Mouse (Mus musculus): ENCODE measurements around the gene Cyp19a1. TPM values are rescaled to one million over a fixed set of nuclear protein-coding genes. Genes with fewer than 3 reads are reported as not detected.

Cyp19a1 gene
- not detected in 2 replicates for polyA plus RNA-seq (2016; fragmentation: Nextera tagmentation; extraction: Ambion mirVana)

DNA sequence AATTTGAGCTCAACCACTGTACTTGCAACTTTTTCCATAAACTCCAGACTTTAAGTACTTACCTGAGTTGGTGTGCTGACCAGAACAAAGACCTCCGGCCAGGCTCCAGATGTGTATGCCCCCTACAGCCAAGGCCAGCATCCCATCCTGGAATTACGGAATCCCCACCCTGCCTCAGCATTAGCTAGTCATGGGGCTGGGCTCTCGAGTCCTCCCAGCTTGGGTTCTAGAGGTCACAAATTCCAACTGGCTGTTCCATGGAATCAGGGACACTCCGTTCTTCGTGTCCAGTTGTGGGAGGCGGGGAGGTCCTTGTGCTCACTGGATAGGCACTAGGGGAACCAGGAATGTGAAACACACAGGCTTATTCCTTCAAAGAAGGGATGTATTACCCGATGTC is at the start of gene Cyp19a1:
Gene Cyp19a1 (minus strand): TSS at position 101 of the 400 bp plus-strand sequence.
- Histone ChIP-seq H3K9me3 (no peaks in the 10 kb centered on the region), H3K4me3 (no peak within 1 kb of the TSS), H3K27ac (replicated peaks) (no peak within 1 kb of the TSS), H3K36me3 (replicated peaks) (no peaks in the 10 kb centered on the region), H3K4me1 (no peaks in the 10 kb centered on the region), H3K27me3 (replicated peaks; ENCODE audit: low read depth, poor library complexity, severe bottlenecking) (no peaks in the 10 kb centered on the region)
- no peak for DNase-seq (ENCODE audit: low spot score)
- whole genome bisulfite sequencing = 89% methylated on average over 7 of the region's 7 CpGs

DNA sequence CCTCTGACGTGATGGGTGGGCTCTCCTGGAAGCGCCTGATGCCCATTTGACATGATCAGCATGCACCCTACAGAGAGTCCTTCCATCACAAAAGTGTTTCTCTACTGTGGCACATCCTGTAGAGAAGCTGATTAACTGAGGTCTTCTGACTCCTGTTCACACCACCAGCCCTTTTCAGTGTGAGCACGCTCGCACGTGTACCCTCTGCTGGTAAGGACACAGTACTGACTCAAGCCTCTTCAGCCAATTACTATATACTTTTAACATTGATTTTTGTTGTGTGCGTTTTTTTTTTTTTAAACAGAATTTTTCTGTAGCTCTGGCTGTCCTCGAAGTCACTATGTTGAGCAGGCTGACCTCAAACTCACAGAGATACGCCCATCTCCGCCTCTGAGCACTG is 48.5 kb upstream of the Cyp19a1 start:
- peaks cover 24% of the 10 kb centered on the region for H3K4me1 ChIP-seq
- no peak for DNase-seq (ENCODE audit: low spot score)
- no peaks in the 10 kb centered on the region for H3K9me3 ChIP-seq
- WGBS = 77% methylated on average over 9 of the region's 9 CpGs
- 0 out of 2 replicates have a peak, but pooled peaks cover 4% of the 10 kb centered on the region for H3K27me3 ChIP-seq (replicated peaks; ENCODE audit: low read depth, poor library complexity, severe bottlenecking)
- no peaks in the 10 kb centered on the region for H3K36me3 ChIP-seq (replicated peaks)
- H3K27ac ChIP-seq (replicated peaks) = no peak overlapping the region
- no peak overlapping the region for H3K4me3 ChIP-seq

DNA sequence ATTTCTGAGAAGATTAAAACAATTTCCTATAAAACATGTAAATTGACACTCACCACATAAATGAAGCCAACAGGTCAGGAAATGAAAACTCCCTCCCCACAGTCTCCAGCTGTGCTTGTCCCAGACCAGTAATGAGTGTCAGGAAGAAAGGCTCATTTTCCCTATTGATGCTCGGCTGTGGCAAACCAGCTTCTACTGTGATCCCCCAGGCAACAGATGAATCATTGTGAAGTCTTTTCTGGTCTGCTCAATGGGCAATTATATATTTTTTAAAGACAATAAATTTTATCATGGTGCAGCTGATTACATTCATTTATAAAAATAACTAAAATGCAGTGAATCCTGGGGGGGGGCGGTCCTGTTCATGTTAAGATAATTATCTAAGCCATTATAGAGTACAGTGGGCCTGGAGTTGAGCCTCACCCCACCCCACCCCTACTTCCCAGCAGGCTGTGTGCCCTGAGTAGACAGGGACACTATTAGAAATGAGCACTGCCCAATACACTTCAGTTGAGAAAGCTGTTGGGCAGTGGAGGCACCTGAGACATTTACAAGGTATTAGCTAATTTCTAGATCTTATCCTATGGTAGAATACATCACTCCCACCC is 40.9 kb upstream of the Cyp19a1 start:
- Histone ChIP-seq H3K4me1 (peaks cover 10% of the 10 kb centered on the region), H3K9me3 (no peaks in the 10 kb centered on the region), H3K27ac (replicated peaks) (no peak overlapping the region), H3K36me3 (replicated peaks) (no peaks in the 10 kb centered on the region), H3K27me3 (replicated peaks; ENCODE audit: low read depth, poor library complexity, severe bottlenecking) (no peaks in the 10 kb centered on the region), H3K4me3 (no peak overlapping the region)
- 50% methylated on average over 2 of the region's 2 CpGs for WGBS
- DNase-seq (ENCODE audit: low spot score) = no peak

DNA sequence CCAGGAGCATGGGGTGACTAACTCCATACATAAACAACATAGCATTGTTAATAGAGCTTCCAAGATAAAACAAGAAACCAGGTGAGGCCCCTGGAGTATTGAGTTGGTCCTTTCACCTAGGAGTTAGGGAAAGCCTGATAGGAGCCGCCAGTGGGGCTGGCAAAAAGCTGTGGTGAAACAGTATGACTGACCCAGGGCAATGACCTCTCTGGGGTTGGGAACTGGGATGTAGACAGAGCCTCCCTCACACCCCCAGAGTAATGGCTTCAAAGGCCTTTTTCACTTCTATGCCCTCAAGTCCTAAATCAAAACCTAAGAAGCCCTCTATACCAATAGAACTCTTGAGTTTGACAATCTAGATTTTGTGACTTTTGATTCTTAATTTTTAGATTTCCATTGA is 40.3 kb upstream of the Cyp19a1 start:
- Histone ChIP-seq H3K27ac (replicated peaks) (no peak overlapping the region), H3K4me3 (no peak overlapping the region), H3K4me1 (peaks cover 10% of the 10 kb centered on the region), H3K36me3 (replicated peaks) (no peaks in the 10 kb centered on the region), H3K27me3 (replicated peaks; ENCODE audit: low read depth, poor library complexity, severe bottlenecking) (no peaks in the 10 kb centered on the region), H3K9me3 (no peaks in the 10 kb centered on the region)
- 46% methylated on average over 1 of the region's 1 CpGs for WGBS
- DNase-seq (ENCODE audit: low spot score) = no peak

DNA sequence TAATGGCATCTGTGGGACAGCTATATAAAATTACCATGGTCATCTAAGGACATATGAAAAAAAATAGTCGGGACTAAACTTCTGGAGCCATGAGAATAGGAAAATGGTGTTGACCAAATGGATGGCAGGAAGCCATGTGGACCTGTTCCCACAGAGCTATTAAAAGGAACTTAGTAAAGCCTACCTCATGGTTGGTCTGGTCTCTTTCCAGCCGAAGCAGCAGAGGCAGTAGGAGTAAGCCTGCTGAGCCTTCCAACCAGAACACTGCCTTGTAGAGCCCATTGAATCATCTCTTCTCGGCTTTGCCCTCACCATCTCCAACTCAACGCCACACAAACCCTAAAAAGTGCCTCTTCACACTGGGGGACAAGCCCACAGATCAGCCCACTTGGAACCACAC is 33.3 kb upstream of the Cyp19a1 start:
- H3K9me3 ChIP-seq = no peaks in the 10 kb centered on the region
- no peak overlapping the region for H3K4me3 ChIP-seq
- no peaks in the 10 kb centered on the region for H3K36me3 ChIP-seq (replicated peaks)
- no peak overlapping the region for H3K27ac ChIP-seq (replicated peaks)
- 86% methylated on average over 4 of the region's 4 CpGs for WGBS
- no peak for DNase-seq (ENCODE audit: low spot score)
- H3K4me1 ChIP-seq = no peaks in the 10 kb centered on the region
- no peaks in the 10 kb centered on the region for H3K27me3 ChIP-seq (replicated peaks; ENCODE audit: low read depth, poor library complexity, severe bottlenecking)

DNA sequence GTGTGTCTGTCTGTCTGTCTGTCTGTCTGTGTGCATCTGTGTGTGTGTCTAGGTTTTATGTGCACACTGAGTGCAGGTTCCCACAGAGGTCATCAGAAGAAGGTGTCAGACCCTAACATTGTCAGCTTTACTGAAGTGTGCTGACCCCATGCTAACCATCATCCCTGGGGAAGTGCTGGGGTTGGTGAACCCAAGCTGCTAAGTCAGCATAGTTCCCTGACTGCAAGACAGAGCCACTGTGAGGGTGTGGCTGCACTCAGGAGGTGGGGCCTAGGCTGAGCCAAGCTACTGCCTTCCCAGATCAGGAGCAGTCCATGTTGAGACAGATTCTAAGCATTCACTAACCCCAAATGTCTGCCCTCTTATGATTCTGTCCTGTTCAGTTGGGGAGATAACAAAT is 31.9 kb upstream of the Cyp19a1 start:
- Histone ChIP-seq H3K9me3 (no peaks in the 10 kb centered on the region), H3K27ac (replicated peaks) (no peak overlapping the region), H3K36me3 (replicated peaks) (no peaks in the 10 kb centered on the region), H3K4me1 (no peaks in the 10 kb centered on the region), H3K4me3 (no peak overlapping the region), H3K27me3 (replicated peaks; ENCODE audit: low read depth, poor library complexity, severe bottlenecking) (no peaks in the 10 kb centered on the region)
- DNase-seq (ENCODE audit: low spot score) = no peak

DNA sequence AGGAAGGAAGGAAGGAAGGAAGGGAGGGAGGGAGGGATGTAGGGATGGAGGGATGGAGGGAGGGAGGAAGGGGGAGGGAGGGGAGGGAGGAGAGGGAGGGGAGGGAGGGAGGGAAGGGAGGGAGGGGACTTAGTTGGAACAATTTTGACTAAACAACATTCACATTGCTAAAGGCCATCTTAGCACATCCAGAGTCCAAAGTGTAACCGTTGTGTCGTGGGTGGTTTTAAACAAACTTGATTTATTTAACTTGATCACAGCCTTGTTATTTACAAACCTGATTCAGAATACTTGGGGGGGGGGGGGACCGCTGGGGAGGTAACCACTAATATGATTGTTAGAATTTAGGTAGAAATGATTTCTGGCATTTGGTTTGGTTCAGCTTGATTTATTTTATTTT is 31.5 kb upstream of the Cyp19a1 start:
- Histone ChIP-seq H3K4me3 (no peak overlapping the region), H3K9me3 (no peaks in the 10 kb centered on the region), H3K27ac (replicated peaks) (no peak overlapping the region), H3K4me1 (no peaks in the 10 kb centered on the region), H3K36me3 (replicated peaks) (no peaks in the 10 kb centered on the region), H3K27me3 (replicated peaks; ENCODE audit: low read depth, poor library complexity, severe bottlenecking) (no peaks in the 10 kb centered on the region)
- WGBS = 82% methylated on average over 3 of the region's 3 CpGs
- DNase-seq (ENCODE audit: low spot score) = no peak

DNA sequence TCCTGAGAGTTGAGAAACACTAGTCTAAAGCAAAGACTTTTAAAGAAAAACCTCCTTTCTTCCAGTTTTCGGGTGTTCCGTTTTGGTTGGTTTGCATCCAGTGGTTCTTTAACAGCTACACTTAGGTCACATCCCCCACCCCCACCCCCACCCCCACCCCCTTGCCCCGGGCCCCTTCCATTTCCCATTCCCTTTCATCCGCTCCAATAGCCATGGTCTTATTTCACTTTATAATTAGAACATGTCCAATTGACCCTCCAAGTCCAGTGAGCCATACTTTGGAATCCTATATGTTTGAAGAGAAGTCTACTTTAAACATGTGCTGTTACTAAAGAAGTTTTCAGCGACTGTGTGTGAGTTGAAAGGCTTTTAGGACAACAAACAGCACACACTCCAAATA is 19.9 kb upstream of the Cyp19a1 start:
- H3K27me3 ChIP-seq (replicated peaks; ENCODE audit: low read depth, poor library complexity, severe bottlenecking) = peaks cover 44% of the 10 kb centered on the region
- no peak for DNase-seq (ENCODE audit: low spot score)
- no peaks in the 10 kb centered on the region for H3K36me3 ChIP-seq (replicated peaks)
- 59% methylated on average over 5 of the region's 5 CpGs for WGBS
- no peak overlapping the region for H3K27ac ChIP-seq (replicated peaks)
- H3K4me1 ChIP-seq = peaks cover 17% of the 10 kb centered on the region
- H3K4me3 ChIP-seq = no peak overlapping the region
- no peaks in the 10 kb centered on the region for H3K9me3 ChIP-seq

DNA sequence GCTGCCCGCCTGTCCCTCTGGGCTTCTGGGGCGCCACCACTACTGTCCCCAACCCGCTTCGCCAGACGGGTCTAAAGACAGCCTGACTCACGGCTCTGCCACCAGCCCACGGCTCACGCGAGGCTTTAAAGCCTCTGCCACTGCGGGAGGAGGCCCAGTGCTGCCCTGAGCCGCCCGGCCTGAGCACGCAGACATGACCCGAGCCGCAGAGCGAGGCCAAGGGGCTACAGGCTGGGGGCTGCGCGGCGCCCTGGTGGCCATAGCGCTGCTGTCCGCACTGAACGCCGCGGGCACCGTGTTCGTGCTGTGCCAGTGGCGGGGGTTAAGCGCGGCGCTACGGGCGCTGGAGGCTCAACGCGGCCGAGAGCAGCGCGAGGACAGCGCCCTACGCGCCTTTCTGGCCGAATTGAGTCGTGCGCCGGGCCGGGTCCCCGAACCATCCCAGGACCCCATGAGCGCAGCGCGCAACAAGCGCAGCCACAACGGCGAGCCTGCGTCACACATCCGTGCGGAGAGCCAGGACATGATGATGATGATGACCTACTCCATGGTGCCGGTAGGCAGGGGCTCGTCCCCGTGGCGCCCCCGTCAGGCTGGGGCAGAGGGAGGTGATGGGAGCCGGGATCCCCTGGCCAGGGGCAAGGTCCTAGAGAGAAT is 18.5 kb upstream of the Cyp19a1 start, which contains the start of gene Gldn:
Gene Gldn (plus strand): TSS at position 156 of the 657 bp plus-strand sequence.
- H3K4me1 ChIP-seq = peaks cover 19% of the 10 kb centered on the region
- H3K27ac ChIP-seq (replicated peaks) = peak within 1 kb of the TSS; percentile 78
- H3K36me3 ChIP-seq (replicated peaks) = no peaks in the 10 kb centered on the region
- DNase-seq (ENCODE audit: low spot score) = peak; percentile 67
- WGBS = 3% methylated on average over 61 of the region's 61 CpGs
- H3K9me3 ChIP-seq = no peaks in the 10 kb centered on the region
- peak within 1 kb of the TSS; percentile 64 for H3K4me3 ChIP-seq
- peaks cover 44% of the 10 kb centered on the region for H3K27me3 ChIP-seq (replicated peaks; ENCODE audit: low read depth, poor library complexity, severe bottlenecking)

DNA sequence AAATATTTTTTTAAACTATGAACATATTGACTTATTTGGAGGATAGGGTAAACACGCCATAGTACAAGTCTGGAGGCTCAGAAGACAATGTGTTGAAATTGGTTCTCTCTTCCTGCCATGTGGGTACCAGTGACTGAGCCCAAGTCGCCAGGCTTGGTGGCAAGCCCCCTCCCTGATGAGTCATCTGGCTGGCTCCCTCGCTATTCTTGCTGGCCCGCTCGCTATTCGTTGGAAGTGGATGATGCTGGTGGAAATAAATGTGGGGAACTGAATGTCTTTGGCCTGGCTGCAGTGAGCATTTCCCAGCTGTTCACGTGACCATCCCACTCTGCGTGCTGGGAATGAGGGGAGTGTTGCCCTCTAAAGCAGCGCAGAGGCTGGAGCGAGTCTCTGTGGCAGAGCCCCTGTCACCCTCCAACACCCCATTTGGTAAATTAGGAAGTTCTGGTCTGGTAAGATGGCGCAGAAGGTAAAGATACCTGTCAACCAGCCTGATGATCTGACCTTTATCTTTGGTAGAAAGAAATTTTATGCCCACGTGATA is 11.2 kb upstream of the Cyp19a1 start:
- Histone ChIP-seq H3K4me1 (0 out of 2 replicates have a peak, but pooled peaks cover 4% of the 10 kb centered on the region), H3K27ac (replicated peaks) (no peak overlapping the region), H3K27me3 (replicated peaks; ENCODE audit: low read depth, poor library complexity, severe bottlenecking) (peaks cover 7% of the 10 kb centered on the region), H3K9me3 (no peaks in the 10 kb centered on the region), H3K4me3 (no peak overlapping the region), H3K36me3 (replicated peaks) (no peaks in the 10 kb centered on the region)
- 88% methylated on average over 12 of the region's 12 CpGs for WGBS
- no peak for DNase-seq (ENCODE audit: low spot score)

DNA sequence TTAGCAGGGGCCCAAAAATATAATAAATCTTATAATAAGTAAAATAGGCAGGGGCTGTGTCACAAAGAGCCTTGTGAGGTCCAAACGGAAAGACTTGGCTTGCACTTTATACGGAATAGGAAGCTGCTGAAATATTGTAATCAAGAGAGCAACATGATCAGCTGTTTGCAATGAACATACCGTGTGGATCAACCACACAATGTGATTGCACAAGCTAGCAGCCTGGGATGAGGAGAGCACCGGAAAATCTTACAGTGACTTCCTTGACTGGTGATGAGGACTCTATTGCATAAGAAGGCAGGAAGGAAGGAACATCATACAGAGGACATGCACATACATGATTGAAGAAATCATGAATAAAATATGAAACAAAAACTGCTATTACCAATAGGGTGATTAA is 7.4 kb upstream of the Cyp19a1 start:
- Histone ChIP-seq H3K9me3 (no peaks in the 10 kb centered on the region), H3K27ac (replicated peaks) (no peak overlapping the region), H3K27me3 (replicated peaks; ENCODE audit: low read depth, poor library complexity, severe bottlenecking) (no peaks in the 10 kb centered on the region), H3K4me3 (no peak overlapping the region), H3K36me3 (replicated peaks) (no peaks in the 10 kb centered on the region), H3K4me1 (no peaks in the 10 kb centered on the region)
- WGBS = 91% methylated on average over 4 of the region's 4 CpGs
- DNase-seq (ENCODE audit: low spot score) = no peak

DNA sequence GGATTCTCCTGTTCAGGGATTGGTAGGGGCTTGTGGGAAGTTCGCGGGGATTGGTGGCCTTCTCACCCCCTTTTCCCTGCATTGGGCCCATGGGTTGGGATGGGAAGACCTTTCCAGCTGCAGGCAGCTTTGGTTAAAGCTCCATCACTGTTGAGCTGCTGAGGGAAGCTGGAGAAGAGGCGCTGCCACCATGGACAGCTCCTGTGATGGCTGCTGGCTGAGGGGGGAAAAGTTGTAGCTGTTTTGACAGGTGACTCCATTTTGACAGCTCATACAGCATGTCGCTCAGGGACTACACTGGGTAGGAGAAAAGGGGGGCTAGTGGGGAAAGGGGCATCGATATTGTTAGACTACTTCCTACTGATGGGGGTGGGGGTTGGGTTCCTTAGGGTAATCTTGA is 3.0 kb upstream of the Cyp19a1 start:
- 46% methylated on average over 5 of the region's 5 CpGs for WGBS
- no peaks in the 10 kb centered on the region for H3K4me1 ChIP-seq
- no peaks in the 10 kb centered on the region for H3K27me3 ChIP-seq (replicated peaks; ENCODE audit: low read depth, poor library complexity, severe bottlenecking)
- H3K36me3 ChIP-seq (replicated peaks) = no peaks in the 10 kb centered on the region
- no peaks in the 10 kb centered on the region for H3K9me3 ChIP-seq
- no peak overlapping the region for H3K4me3 ChIP-seq
- H3K27ac ChIP-seq (replicated peaks) = no peak overlapping the region
- DNase-seq (ENCODE audit: low spot score) = peak; percentile 65

DNA sequence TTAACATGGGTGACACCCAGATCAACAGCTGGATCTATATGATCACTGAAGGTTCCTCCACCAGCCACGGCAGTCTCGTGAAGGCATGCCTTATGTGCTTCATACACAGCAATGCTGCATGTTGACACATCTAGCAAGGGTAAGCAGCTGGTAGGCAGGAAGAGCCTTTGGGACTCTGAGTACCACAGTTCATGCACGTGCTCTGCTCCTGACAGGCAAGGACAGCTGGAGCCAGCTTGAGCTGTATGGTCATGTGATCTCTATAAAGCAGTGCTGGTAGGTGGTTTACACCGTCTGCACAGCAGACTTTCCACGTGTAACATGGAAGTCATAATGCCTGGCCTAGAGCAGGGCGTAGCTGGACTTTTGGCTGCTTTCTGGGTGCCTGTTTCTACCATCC is 2.1 kb upstream of the Cyp19a1 start:
- 85% methylated on average over 6 of the region's 6 CpGs for WGBS
- H3K27ac ChIP-seq (replicated peaks) = no peak overlapping the region
- DNase-seq (ENCODE audit: low spot score) = no peak
- H3K27me3 ChIP-seq (replicated peaks; ENCODE audit: low read depth, poor library complexity, severe bottlenecking) = no peaks in the 10 kb centered on the region
- H3K36me3 ChIP-seq (replicated peaks) = no peaks in the 10 kb centered on the region
- H3K4me1 ChIP-seq = no peaks in the 10 kb centered on the region
- no peaks in the 10 kb centered on the region for H3K9me3 ChIP-seq
- no peak overlapping the region for H3K4me3 ChIP-seq

Data from embryonic facial prominence, embryonic 10.5 days (tissue).